Mouse (Mus musculus): ENCODE data around the gene Eif4b. TPM values are rescaled to one million over a fixed set of nuclear protein-coding genes. Genes with fewer than 3 reads are reported as not detected.

Gene Eif4b
- polyA plus RNA-seq, 1 experiment from 2014 or later = 140 TPM

GRCm38 (mm10) chr15:102045691-102046090, 27.9 kb upstream of the Eif4b start:
- H3K9ac ChIP-seq (replicated peaks; ENCODE audit: low read length) = no peak overlapping the region
- WGBS = 85% methylated on average over 10 of the region's 10 CpGs
- no peaks in the 10 kb centered on the region for H3K27me3 ChIP-seq (ENCODE audit: insufficient read depth, low read length)
- H3K4me3 ChIP-seq (ENCODE audit: low read length) = no peak overlapping the region
- H3K27ac ChIP-seq (ENCODE audit: low read length) = no peak overlapping the region
- ATAC-seq (ENCODE audit: low FRiP score, low TSS enrichment) = no peak
- no peak overlapping the region for H3K4me2 ChIP-seq (replicated peaks; ENCODE audit: low read depth, low read length)
- H3K36me3 ChIP-seq (ENCODE audit: insufficient read depth, low read length) = no peaks in the 10 kb centered on the region
- H3K4me1 ChIP-seq (ENCODE audit: insufficient read depth, low read length) = no peaks in the 10 kb centered on the region
- H3K9me3 ChIP-seq (ENCODE audit: low read length) = no peaks in the 10 kb centered on the region

- Histone ChIP-seq H3K4me2 (replicated peaks; ENCODE audit: low read depth, low read length) (no peak overlapping the region), H3K27me3 (ENCODE audit: insufficient read depth, low read length) (0 out of 2 replicates have a peak, but pooled peaks cover 2% of the 10 kb centered on the region), H3K9me3 (ENCODE audit: low read length) (no peaks in the 10 kb centered on the region), H3K4me1 (ENCODE audit: insufficient read depth, low read length) (0 out of 2 replicates have a peak, but pooled peaks cover 2% of the 10 kb centered on the region), H3K9ac (replicated peaks; ENCODE audit: low read length) (no peak overlapping the region), H3K4me3 (ENCODE audit: low read length) (no peak overlapping the region), H3K27ac (ENCODE audit: low read length) (no peak overlapping the region), H3K36me3 (ENCODE audit: insufficient read depth, low read length) (no peaks in the 10 kb centered on the region)
- WGBS = 88% methylated on average over 6 of the region's 6 CpGs
- no peak for ATAC-seq (ENCODE audit: low FRiP score, low TSS enrichment)
Observed at GRCm38 (mm10) chr15:102048006-102048405, 25.6 kb upstream of the Eif4b start.

- H3K4me3 ChIP-seq (ENCODE audit: low read length) = no peak overlapping the region
- H3K9ac ChIP-seq (replicated peaks; ENCODE audit: low read length) = no peak overlapping the region
- 0 out of 2 replicates have a peak, but pooled peaks cover 2% of the 10 kb centered on the region for H3K27me3 ChIP-seq (ENCODE audit: insufficient read depth, low read length)
- no peak for ATAC-seq (ENCODE audit: low FRiP score, low TSS enrichment)
- H3K4me2 ChIP-seq (replicated peaks; ENCODE audit: low read depth, low read length) = no peak overlapping the region
- 0 out of 2 replicates have a peak, but pooled peaks cover 2% of the 10 kb centered on the region for H3K4me1 ChIP-seq (ENCODE audit: insufficient read depth, low read length)
- H3K27ac ChIP-seq (ENCODE audit: low read length) = no peak overlapping the region
- H3K9me3 ChIP-seq (ENCODE audit: low read length) = no peaks in the 10 kb centered on the region
- no peaks in the 10 kb centered on the region for H3K36me3 ChIP-seq (ENCODE audit: insufficient read depth, low read length)
Observed at GRCm38 (mm10) chr15:102049871-102050270, 23.7 kb upstream of the Eif4b start.

GRCm38 (mm10) chr15:102051920-102052683, 21.5 kb upstream of the Eif4b start:
- ATAC-seq (ENCODE audit: low FRiP score, low TSS enrichment) = peak; percentile 82

GRCm38 (mm10) chr15:102056495-102057174, 16.9 kb upstream of the Eif4b start:
- ATAC-seq (ENCODE audit: low FRiP score, low TSS enrichment) = no peak
- Histone ChIP-seq H3K27me3 (ENCODE audit: insufficient read depth, low read length) (0 out of 2 replicates have a peak, but pooled peaks cover 2% of the 10 kb centered on the region), H3K4me2 (replicated peaks; ENCODE audit: low read depth, low read length) (no peak overlapping the region), H3K36me3 (ENCODE audit: insufficient read depth, low read length) (no peaks in the 10 kb centered on the region), H3K4me1 (ENCODE audit: insufficient read depth, low read length) (0 out of 2 replicates have a peak, but pooled peaks cover 2% of the 10 kb centered on the region), H3K27ac (ENCODE audit: low read length) (no peak overlapping the region), H3K9ac (replicated peaks; ENCODE audit: low read length) (no peak overlapping the region), H3K4me3 (ENCODE audit: low read length) (no peak overlapping the region), H3K9me3 (ENCODE audit: low read length) (no peaks in the 10 kb centered on the region)
- 86% methylated on average over 15 of the region's 15 CpGs for WGBS

More at GRCm38 (mm10) chr15:102051920-102052683, 21.5 kb upstream of the Eif4b start:
- WGBS = 1% methylated on average over 26 of the region's 33 CpGs
- H3K27me3 ChIP-seq (ENCODE audit: insufficient read depth, low read length) = 0 out of 2 replicates have a peak, but pooled peaks cover 2% of the 10 kb centered on the region
- H3K36me3 ChIP-seq (ENCODE audit: insufficient read depth, low read length) = no peaks in the 10 kb centered on the region
- H3K4me1 ChIP-seq (ENCODE audit: insufficient read depth, low read length) = 0 out of 2 replicates have a peak, but pooled peaks cover 2% of the 10 kb centered on the region
- H3K4me3 ChIP-seq (ENCODE audit: low read length) = peak overlapping the region; percentile 52
- no peaks in the 10 kb centered on the region for H3K9me3 ChIP-seq (ENCODE audit: low read length)
- peak overlapping the region; percentile 72 for H3K9ac ChIP-seq (replicated peaks; ENCODE audit: low read length)
- peak overlapping the region; percentile 78 for H3K27ac ChIP-seq (ENCODE audit: low read length)
- peak overlapping the region; percentile 83 for H3K4me2 ChIP-seq (replicated peaks; ENCODE audit: low read depth, low read length)

- no peak overlapping the region for H3K9ac ChIP-seq (replicated peaks; ENCODE audit: low read length)
- peak; percentile 89 for ATAC-seq (ENCODE audit: low FRiP score, low TSS enrichment)
- no peaks in the 10 kb centered on the region for H3K36me3 ChIP-seq (ENCODE audit: insufficient read depth, low read length)
- no peak overlapping the region for H3K4me2 ChIP-seq (replicated peaks; ENCODE audit: low read depth, low read length)
- H3K9me3 ChIP-seq (ENCODE audit: low read length) = no peaks in the 10 kb centered on the region
- H3K27ac ChIP-seq (ENCODE audit: low read length) = no peak overlapping the region
- H3K4me1 ChIP-seq (ENCODE audit: insufficient read depth, low read length) = no peaks in the 10 kb centered on the region
- 6% methylated on average over 20 of the region's 20 CpGs for WGBS
- no peak overlapping the region for H3K4me3 ChIP-seq (ENCODE audit: low read length)
- H3K27me3 ChIP-seq (ENCODE audit: insufficient read depth, low read length) = peaks cover 15% of the 10 kb centered on the region
Observed at GRCm38 (mm10) chr15:102065661-102066325, 7.8 kb upstream of the Eif4b start.

GRCm38 (mm10) chr15:102070476-102071467, 2.8 kb upstream of the Eif4b start:
- H3K36me3 ChIP-seq (ENCODE audit: insufficient read depth, low read length) = no peaks in the 10 kb centered on the region
- no peak overlapping the region for H3K27ac ChIP-seq (ENCODE audit: low read length)
- no peak overlapping the region for H3K9ac ChIP-seq (replicated peaks; ENCODE audit: low read length)
- H3K4me2 ChIP-seq (replicated peaks; ENCODE audit: low read depth, low read length) = no peak overlapping the region
- peaks cover 15% of the 10 kb centered on the region for H3K27me3 ChIP-seq (ENCODE audit: insufficient read depth, low read length)
- peaks cover 16% of the 10 kb centered on the region for H3K4me1 ChIP-seq (ENCODE audit: insufficient read depth, low read length)
- H3K9me3 ChIP-seq (ENCODE audit: low read length) = no peaks in the 10 kb centered on the region
- ATAC-seq (ENCODE audit: low FRiP score, low TSS enrichment) = no peak
- 76% methylated on average over 13 of the region's 13 CpGs for WGBS
- H3K4me3 ChIP-seq (ENCODE audit: low read length) = no peak overlapping the region

- Histone ChIP-seq H3K4me2 (replicated peaks; ENCODE audit: low read depth, low read length) (peak overlapping the region; percentile 54), H3K4me3 (ENCODE audit: low read length) (peak overlapping the region; percentile 97), H3K27me3 (ENCODE audit: insufficient read depth, low read length) (no peaks in the 10 kb centered on the region), H3K9me3 (ENCODE audit: low read length) (no peaks in the 10 kb centered on the region), H3K27ac (ENCODE audit: low read length) (no peak overlapping the region), H3K4me1 (ENCODE audit: insufficient read depth, low read length) (peaks cover 22% of the 10 kb centered on the region), H3K36me3 (ENCODE audit: insufficient read depth, low read length) (no peaks in the 10 kb centered on the region), H3K9ac (replicated peaks; ENCODE audit: low read length) (peak overlapping the region; percentile 54)
- WGBS = 13% methylated on average over 6 of the region's 6 CpGs
- peak; percentile 16; the same call in 1 of the 2 replicates for ATAC-seq (ENCODE audit: low FRiP score, low TSS enrichment)
Observed at GRCm38 (mm10) chr15:102072963-102073558, 512 bp upstream of the Eif4b start.
